Mouse (Mus musculus) c-Kit-positive CD71-positive TER-119-negative erythroid progenitor cells, embryonic 14.5 days (primary cell): ENCODE measurements around the gene Krt25.
A peak's percentile ranks its signal among the peaks of the same experiment; 100 is the strongest.

ENCODE experiments used
- DNase-seq: peaks from one replicate; pipeline ENCODE4 v3.0.0-alpha.2; 2013; ENCODE audit warnings: low read depth

The Krt25 gene

DNA sequence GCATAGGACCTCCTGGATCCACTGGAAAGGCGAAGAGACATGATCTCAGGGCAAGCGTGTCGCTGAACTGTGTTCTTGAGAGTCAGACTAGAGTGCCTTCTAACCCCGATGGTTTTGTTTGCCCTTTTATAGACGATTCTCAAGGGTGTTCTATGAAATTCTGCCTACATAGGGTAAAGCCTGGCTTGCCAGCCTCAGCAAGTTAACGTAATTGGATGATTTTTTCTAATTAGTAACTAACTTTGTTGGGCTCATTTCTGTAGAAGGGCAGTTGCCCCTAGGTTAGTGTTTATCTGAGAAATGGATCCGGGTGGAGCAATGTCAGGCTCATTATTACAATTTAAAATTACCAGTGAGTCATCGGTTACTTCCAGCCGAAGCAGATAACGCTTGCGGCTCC lies at the start of gene Krt25:
TSS of gene Krt25 (minus strand) at position 101 of the 400 bp plus-strand sequence.
- no peak for DNase-seq

DNA sequence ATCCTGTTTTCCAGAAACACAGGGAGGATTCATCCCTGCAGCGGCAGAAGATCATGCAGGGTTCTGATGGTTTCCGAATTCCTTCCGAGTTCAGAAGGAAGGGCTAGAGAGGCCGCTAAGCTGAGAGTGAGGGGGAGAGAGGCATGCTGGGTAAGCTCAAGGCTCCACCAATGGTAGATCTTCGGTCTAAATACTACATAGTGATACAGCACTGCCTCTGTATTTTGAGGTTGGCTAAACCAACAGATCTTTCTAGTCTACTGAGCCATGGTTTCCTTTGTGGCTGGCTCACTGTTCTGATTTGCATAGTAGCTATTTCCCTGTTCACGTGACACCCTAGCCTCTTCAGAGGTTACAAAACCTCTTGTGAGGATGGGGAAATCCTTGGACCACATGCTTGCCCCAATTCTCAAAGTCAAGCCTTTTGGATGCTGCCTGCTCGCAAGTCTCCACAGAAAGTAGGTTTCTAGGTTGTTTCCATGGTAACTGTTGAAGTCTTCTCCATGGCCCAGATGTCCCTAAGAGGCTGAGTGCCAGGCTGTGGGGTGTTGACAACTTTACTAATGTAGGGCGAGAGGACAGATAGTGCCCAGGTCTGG lies 47.2 kb upstream of the Krt25 start:
- DNase-seq = no peak

DNA sequence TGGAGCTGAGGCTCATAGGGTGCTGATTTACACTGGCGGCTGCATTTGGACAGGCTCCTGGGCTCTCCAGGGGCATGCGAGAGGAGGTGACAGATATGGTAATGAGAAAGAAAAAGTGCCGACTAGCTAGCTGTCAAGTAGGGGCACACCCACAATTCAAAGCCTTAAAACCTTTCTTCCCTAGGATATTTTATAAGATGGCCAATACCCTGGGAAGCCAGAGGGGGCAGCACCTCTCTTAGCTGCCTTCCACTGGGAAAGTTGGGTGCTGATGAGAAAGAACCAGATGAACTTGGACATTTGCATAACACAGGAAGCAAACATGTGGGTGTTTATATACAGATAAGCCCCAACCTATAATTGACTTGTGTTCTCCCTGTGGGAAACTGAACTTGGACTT lies 46.5 kb upstream of the Krt25 start:
- DNase-seq = no peak

DNA sequence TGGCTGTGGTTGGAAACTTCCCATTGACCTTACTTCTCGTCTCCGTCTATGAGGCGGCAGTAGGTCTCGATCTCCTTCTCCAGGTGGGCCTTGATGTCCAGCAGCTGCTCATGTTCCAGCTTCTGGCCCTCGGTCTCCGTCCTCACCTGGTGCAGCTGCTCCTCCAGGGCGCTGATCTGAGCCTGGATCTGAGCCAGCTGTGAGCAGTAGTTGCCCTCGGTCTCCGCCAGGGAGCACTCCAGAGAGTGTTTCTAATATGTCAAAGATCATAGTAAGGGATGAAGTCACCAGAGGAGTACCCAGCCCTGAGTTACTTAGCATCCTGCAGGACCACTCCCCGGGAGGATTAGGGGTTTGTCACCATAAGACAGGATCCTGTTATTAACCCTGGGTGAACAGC lies 44.0 kb upstream of the Krt25 start:
- DNase-seq = no peak

DNA sequence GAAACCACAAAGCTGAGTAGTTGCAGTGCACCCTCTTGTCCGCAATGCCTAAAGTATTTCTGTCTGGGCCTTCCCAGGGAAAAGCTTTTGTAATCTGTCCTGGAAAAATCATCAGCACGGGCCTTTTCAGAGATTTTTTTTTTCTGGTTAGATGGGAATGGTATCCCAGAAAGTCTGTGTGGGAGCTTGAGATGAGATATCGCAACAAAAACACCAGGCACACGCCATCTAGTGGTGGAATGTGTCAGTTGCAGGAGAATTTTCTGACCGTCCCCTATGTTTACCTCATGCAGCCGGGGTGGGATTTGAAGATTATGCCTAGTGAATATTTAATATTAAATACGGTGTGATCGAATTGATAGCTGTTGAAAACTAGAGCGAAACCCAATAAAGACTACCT lies 41.7 kb upstream of the Krt25 start:
- peak; percentile 6 for DNase-seq

DNA sequence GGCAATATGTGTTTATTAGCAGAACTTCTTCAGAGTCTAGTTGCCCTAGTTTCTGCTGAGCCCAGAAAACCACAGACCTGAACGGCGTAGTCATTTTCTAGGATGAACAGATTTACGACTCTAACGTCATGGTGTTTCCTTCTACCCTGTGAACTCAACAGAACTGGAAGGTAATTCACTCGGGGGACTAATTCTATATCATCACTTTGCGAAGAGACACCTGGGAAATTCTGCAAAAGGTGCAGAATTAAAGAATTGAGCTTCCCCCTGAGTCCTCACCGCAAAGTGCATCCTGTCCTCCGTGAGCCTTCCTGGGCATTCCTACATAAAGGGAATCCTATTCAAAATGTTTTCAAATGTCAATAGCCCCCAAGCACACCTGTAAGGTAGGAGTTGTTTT lies 38.7 kb upstream of the Krt25 start:
- DNase-seq = no peak

DNA sequence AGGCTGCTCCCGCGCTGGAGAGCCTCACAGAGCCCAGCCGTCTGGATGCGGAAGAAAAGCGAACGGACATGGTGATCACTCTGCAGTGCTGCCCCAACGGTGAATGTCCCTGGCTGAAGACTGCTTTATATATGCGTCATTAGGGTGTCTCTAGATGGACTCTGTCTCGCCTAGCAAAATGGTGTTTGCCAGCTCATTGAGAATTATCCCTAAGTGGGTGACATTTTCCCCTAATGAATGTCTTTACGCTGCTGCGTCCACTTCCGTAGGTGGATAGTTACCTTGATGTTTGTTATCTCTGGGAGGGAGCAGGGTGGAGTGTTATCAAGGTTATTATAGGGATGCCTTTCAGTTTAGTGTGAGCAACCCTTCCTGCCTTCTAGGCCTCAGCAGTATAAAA lies 28.3 kb upstream of the Krt25 start, which contains the start of gene Krt27:
TSS of gene Krt27 (minus strand) at position 101 of the 400 bp plus-strand sequence.
- DNase-seq = no peak

DNA sequence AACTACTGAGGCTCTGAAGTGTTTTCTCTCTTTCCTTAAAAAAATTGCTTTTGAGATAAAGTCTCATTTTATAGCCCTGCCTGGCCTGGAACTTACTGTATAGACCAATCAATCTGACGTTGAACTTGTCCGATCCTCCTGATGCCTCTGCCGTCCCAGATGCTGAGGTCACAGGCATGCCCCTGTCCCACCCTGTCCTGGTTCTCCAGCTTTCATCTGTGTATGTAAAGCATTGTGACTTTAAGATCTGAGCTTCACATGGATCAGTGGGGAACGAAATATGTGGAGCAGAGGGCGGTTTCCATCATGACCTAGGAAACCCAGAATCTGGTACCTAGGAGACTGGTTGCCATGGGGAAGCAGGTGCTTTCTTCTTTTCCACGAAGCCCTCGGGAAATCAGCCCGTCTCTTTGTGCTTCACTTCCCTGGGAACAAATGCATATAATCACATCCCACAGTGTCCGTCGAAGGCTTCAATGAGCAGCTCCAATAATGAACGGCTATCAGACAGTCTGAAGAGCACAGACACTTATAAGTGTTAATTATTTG lies 16.6 kb upstream of the Krt25 start:
- DNase-seq = no peak

DNA sequence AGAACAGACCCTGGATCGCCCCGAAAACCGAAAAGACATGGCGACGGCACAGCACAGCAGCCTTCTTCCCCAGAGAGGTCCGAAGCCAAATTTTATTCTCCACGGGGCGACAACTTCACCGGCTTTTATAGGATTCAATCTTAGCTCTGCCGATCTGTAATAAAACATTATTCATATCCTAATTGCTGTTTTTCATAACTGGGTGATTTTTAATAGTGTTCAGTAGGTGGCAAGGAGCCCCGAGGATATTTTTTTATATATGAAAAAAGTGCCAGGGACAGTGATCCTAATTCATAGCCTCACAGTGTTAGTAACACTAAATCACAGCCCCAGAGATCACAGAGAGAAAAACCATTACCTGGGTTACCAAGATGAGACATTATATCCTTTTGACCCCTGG lies 15.1 kb upstream of the Krt25 start, which contains the start of gene Krt26:
TSS of gene Krt26 (minus strand) at position 101 of the 400 bp plus-strand sequence.
- no peak for DNase-seq

DNA sequence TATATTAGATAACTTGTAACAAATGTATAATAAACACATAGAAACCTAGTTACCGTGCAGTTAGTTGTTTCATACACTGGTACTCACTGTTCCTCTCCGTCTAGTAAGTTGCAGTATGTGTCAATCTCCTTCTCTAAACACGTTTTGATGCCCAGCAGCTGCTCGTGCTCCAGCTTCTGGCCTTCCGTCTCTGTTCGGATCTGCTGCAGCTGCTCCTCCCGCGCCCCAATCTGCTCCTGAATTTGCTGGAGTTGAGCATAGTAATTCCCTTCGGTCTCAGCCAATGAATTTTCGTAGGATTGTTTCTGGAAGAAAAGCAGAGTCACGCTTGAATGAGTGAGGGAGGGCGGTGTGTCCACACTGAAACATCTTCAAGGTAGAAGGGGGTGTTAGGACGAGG lies 10.7 kb upstream of the Krt25 start:
- DNase-seq = no peak

DNA sequence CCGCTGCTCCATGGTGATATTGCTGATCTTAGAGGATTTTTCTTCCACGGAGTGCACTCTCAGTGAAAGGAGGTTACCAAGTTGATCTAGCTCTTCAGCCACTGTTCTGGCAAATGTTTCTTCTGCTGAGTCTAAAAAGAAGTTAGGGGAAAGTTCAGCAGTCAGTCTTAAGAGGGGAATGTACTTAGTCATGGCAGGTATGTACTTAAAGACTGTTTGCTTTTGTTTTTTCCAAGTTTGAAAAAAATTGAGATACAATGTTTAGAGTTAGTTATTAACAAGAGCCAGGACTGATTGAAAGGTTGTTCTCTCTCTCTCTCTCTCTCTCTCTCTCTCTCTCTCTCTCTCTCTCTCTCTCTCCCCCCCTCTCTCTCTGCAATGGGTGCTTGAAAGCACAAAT lies 6.9 kb upstream of the Krt25 start:
- DNase-seq = no peak

DNA sequence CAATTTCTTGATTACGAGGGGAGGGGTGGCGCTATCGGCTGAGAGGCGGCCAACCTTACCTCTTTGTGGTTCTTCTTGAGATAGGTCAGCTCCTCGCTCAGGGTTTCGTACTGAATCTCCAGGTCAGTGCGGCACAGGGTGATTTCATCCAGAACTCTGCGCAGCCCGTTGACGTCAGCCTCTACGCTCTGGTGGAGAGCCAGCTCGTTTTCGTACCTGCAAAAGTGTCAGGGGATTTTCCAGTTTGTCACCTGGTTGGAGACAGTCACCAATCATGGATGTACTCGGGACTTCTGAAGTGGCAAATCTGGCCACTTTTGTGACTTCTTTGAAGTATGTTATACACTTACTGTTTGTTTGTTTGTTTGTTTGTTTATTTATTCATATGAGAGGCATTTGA lies 1.7 kb downstream of the Krt25 start:
- DNase-seq = no peak

DNA sequence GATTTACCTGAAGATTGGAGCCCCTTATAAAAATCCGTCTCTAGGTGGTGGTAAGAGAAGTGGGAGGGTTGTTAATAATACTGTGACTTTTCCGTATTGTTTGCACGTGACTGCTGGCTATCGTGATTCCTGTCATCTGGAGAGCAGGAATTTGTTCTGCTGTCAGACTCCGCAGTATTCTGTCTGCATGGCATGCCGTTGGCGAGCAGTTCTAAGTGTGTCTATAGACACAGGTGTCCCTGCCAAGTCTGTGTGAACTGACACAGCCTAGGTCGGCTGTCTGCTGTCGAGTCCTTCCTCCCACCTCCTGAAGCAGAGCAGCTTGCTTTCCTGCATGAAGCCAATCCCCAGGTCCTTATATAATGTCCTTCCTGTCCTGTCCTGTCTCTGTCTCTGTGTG lies 3.6 kb downstream of the Krt25 start:
- DNase-seq = no peak

DNA sequence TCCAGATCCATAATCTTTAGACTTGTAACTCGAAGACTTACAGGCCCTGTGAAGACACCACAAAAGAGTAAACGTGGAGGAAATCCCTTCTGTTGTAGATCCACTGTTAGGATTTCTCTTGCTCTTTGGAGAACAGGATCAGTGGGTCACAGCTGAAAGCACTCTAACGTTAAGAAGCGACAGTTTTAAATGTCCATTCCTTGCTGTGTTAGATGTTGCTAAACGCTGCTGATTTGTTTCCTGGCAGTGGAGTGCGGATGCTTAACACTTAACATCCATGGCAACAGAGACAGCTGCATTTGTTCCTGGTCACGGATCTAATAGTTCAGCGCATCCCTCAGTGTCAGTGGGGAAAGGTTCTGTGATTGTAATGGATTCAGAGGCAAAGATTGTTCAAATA lies 6.2 kb downstream of the Krt25 start:
- DNase-seq = no peak

DNA sequence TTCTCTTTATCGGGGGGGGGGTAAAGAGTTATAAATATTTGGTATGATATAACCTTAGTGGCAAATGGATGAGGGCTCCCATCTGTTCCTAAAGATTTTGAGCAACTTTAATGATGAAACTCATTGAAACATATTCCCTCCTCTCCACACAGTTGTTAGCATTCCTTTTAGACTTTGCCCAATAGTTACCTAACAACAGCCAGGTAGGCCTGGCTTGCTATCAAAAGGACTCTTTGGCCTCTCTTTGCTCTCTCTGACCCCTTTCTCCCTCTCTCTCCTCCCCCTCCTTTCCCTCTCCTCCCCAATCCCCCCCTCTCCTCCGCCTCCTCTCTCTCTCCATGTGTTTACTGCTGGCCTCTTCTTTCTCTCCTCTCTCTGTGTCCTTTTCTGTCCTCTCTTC lies 8.2 kb downstream of the Krt25 start:
- DNase-seq = no peak

DNA sequence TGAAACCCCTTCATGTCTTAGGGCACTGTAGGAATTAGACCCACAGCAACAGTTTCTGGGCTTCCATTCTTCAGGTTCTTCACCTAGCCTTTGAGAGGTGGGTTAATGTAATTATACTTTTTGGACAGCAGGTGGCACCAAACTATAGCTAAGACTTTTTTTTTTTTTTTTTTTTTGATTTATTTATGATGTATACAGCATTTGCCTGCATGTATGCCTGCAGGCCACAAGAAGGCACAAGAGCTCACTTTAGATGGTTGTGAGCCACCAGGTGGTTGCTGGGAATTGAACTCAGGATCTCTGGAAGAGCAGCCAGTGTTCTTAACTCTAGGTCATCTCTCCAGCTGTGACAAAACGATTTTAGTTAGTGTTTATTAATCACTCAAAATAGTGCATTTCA lies 11.9 kb downstream of the Krt25 start:
- DNase-seq = peak; percentile 23

DNA sequence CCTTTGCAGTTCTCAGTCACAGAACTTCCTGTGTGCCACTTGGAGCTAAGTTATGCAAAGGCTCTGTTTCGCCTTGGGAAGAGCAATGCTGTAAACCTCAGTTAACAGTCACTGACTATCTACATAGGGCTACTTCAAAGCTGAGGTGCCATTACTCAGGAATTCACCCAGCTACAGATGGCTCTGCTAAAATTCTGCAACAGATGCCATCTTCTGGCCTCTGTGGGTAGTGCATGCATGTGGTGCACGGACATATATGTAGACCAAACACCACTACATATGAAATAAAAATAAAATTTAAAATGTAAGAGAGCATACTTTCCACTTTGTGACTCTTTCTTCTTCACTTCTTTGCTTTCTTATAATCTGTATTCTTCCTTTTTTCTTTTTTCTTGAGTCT lies 15.2 kb downstream of the Krt25 start:
- peak; percentile 22 for DNase-seq

DNA sequence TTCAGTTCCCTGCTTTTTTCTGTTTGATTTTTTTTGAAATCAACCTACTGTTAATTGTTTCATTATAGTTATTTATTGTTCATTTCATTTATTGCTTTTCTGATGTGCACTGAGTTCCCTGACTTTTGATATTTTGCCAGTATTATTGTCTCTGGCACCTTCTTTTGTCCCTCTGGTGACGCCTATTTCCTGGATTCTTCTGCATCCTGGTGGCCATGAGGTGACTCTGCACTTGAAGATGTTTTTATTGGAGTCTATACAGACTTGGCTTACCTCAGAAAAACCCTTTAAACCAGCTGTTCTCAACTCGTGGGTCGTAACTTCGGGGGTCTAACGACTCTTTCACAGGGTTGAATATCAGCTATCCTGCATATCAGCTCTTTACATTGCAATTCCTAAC lies 27.7 kb downstream of the Krt25 start:
- no peak for DNase-seq

DNA sequence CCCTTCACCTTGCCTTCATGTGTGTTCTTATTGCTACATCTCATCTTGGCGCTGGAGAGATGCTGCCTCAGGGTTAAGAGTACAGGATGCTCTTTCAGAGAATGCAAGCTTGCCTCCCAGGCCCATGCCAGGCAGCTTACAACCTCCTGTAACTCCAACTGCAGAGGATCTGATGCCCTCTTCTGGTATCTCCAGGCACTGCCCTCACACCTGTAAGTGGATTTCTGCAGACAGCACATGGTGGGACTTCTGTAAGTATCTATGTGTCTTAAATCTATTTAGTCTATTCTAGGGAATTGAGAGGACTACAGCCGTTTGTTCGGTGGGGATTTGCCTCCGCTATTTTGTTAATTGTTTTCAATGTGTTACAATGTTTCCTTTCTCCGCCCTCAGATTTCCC lies 29.9 kb downstream of the Krt25 start:
- no peak for DNase-seq

DNA sequence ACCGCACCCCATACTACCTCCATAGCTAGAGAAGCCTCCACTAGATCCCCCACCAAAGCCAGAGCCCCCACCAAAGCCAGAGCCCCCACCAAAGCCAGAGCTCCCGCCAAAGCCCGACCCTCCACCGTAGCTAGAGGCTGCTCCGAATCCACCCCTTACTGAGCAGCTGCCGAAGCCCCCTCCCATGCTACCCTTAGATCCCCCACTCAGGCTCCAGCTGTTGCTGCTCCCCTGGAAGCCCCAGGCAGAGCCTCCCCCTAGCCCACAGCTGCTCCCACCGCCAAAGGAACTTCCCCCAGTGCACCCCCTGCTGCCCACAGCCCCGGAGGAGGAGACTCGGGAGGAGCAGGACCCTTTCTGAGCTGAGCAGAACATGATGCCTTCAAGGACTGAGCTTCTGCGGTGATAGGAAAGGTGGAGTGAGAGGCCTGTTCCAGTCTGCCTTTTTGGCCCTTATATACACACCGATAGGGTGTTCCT lies 37.9 kb downstream of the Krt25 start, which contains the start of gene Krt24:
TSS of gene Krt24 (minus strand) at position 430 of the 480 bp plus-strand sequence.
- no peak for DNase-seq

DNA sequence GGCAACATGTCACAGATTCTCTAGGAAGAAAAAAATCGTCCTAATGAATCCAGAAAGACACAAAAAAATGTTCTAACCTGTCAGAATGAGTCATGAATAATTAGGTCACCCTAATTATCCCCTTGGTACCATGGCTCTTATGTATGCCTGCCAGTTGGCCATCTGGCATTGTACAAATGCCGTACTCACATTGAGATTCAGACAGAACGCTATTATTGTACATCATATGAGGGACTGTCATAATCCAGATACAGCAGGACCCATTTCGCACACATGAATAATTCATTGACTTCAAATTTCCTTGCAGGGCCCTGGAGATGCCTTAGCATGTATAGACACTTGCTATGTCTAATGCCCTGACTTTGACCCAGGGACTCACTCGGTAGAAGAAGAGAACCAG lies 38.7 kb downstream of the Krt25 start:
- DNase-seq = no peak

DNA sequence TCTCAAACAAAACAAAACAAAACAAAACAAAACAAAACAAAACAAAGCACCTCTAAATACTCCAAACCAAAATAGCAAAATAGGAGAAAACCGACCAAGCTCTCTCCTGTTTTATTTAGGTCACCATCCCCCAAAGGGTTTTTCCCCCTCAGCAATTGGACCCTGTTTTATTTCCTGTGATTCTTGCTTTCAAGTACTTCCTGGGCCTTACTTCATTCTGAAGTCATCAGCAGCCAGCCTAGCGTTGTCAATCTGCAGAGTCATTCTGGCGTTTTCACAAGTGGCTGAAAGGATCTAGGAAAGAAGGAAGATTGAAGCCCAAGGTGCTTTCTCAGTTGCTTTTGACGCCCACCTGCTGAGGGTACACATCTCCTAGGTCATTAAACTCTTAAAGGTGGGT lies 39.4 kb downstream of the Krt25 start:
- DNase-seq = no peak

DNA sequence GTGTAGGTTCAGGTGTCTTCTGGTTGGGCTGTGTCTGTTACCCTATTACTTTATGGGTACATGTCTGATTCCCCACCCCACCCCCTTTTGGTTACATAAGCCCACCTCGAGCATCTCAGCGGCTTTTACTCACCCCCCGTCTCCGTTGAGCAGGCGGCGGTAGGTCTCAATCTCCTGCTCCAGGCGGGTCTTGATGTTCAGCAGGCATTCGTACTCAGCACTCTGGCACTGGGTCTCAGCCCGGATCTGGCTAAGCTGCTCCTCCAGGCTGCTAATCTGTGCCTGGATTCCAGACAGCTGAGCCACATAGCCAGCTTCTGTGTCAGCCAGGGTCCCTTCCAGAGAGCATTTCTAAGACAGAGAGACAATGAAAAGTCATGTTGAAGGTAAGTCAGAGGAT lies 41.6 kb downstream of the Krt25 start:
- DNase-seq = no peak

DNA sequence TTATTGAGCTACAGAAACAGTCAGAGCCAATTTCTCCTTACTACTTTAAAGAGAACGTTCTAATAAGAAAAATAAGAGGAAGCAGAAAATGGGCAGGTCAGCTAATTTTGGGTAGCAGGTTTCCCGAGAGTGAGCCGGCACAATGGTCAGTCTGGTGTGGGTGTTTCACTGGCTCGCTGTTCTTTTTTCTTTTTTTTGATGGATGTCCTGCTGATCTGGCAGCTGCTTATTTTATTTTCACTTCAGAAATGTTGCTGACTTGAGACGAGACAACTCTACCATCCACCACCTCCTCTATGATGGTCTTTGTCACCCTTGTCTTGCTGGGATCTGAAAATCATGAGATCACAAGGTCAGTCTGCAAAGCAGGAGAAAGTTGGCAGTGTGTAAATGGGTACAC lies 42.8 kb downstream of the Krt25 start:
- no peak for DNase-seq
